ENCODE assay signal across 8 mouse cellular contexts in genomic region chr19:4397798-4398629, GRCm38 (mm10). TPM values are rescaled to one million over a fixed set of nuclear protein-coding genes. Genes with fewer than 3 reads are reported as not detected.
DNase-seq lines count a peak whose midpoint lies in the region; ATAC-seq and TF ChIP-seq lines count a peak whose summit lies in the region.

Gene Kdm2a, minus strand, starts transcription at chr19:4398285.

- WGBS in hindbrain, embryonic 10.5 days = 1% methylated on average over 82 of the region's 82 CpGs
- 3% methylated on average over 74 of the region's 82 CpGs for WGBS in lung, postnatal 0 days

- H3K9ac ChIP-seq in ES-E14 (ENCODE audit: insufficient read depth, low read depth, low read length, poor library complexity, severe bottlenecking) = peak within 1 kb of the TSS; percentile 66
- H3K9ac ChIP-seq in lung, postnatal 0 days (replicated peaks; ENCODE audit: low read depth) = peak within 1 kb of the TSS; percentile 76

- TF ChIP-seq EP300 in lung, postnatal 0 days (IDR thresholded peaks at IDR 0.05) = no peak

- peaks cover 0 to 2% of the 10 kb centered on the region in 2 experiments; a peak in 1 of 4 replicates for H3K4me1 ChIP-seq in ES-E14 (ENCODE audit: control insufficient read depth in 2 of 2, insufficient read depth in 2 of 2, low read length in 2 of 2, poor library complexity in 1 of 2)
- peaks cover 37% of the 10 kb centered on the region for H3K4me1 ChIP-seq in hindbrain, embryonic 10.5 days (replicated peaks)
- H3K4me1 ChIP-seq in lung, postnatal 0 days (ENCODE audit: insufficient read depth, low read depth, low read length) = peaks cover 8% of the 10 kb centered on the region; the same call in 1 of the 2 replicates

- in situ Hi-C loops in ES-E14 (cut with MboI; ENCODE audit: low sequenced_read_pairs in 2 of 2, unreplicated experiment in 2 of 2) = no loop called here

- peak within 1 kb of the TSS; percentile 96 to 100 for H3K4me3 ChIP-seq in ES-E14 (ENCODE audit: insufficient read depth in 1 of 2, low read depth in 1 of 2, low read length in 2 of 2, poor library complexity in 1 of 2, severe bottlenecking in 1 of 2)
- peak within 1 kb of the TSS; percentile 96 for H3K4me3 ChIP-seq in hindbrain, embryonic 10.5 days
- peak within 1 kb of the TSS; percentile 97 for H3K4me3 ChIP-seq in lung, postnatal 0 days (ENCODE audit: low read depth, low read length)

- H3K9me3 ChIP-seq in ES-E14 (ENCODE audit: control insufficient read depth, insufficient read depth, low read depth, low read length) = no peaks in the 10 kb centered on the region
- no peaks in the 10 kb centered on the region for H3K9me3 ChIP-seq in hindbrain, embryonic 10.5 days
- no peaks in the 10 kb centered on the region for H3K9me3 ChIP-seq in lung, postnatal 0 days (ENCODE audit: low read length)

- TF ChIP-seq CTCF in lung, postnatal 0 days (IDR thresholded peaks at IDR 0.05) = no peak

- H3K4me2 ChIP-seq in lung, postnatal 0 days (replicated peaks; ENCODE audit: low read depth, low read length) = peak within 1 kb of the TSS; percentile 97

- H3K36me3 ChIP-seq in ES-E14 (ENCODE audit: control insufficient read depth, insufficient read depth, low read length, poor library complexity, severe bottlenecking) = no peaks in the 10 kb centered on the region
- H3K36me3 ChIP-seq in hindbrain, embryonic 10.5 days = peaks cover 11% of the 10 kb centered on the region; the same call in 1 of the 2 replicates
- H3K36me3 ChIP-seq in lung, postnatal 0 days (ENCODE audit: insufficient read depth, low read length) = no peaks in the 10 kb centered on the region

- H3K27me3 ChIP-seq in hindbrain, embryonic 10.5 days (ENCODE audit: insufficient read depth, poor library complexity, severe bottlenecking) = peaks cover 11% of the 10 kb centered on the region
- H3K27me3 ChIP-seq in lung, postnatal 0 days (replicated peaks; ENCODE audit: insufficient read depth, low read length) = no peaks in the 10 kb centered on the region

- DNase-seq in ES-E14 (ENCODE audit: low read depth, low spot score) = no peak
- DNase-seq in cerebellum, adult 9-10 months = peak; percentile 81
- peak; percentile 65 to 69 for DNase-seq in frontal cortex, postnatal 10 days (ENCODE audit: low spot score in 2 of 2)
- DNase-seq in hindbrain, embryonic 10.5 days (ENCODE audit: low spot score) = peak; percentile 52
- DNase-seq in layer of hippocampus, postnatal 10 days (ENCODE audit: low spot score in 2 of 2) = peak; percentile 68 to 74
- DNase-seq in lung, postnatal 0 days (ENCODE audit: low spot score) = peak; percentile 61
- peak; percentile 74 for DNase-seq in ovary, postnatal 10 days (ENCODE audit: low spot score)
- DNase-seq in thymus, postnatal 25 days = peak; percentile 70

- peak; percentile 4 for ATAC-seq in lung, postnatal 0 days

- peak within 1 kb of the TSS; percentile 83 for H3K27ac ChIP-seq in ES-E14 (ENCODE audit: insufficient read depth, low read depth, low read length, poor library complexity, severe bottlenecking)
- H3K27ac ChIP-seq in hindbrain, embryonic 10.5 days = peak within 1 kb of the TSS; percentile 99
- H3K27ac ChIP-seq in lung, postnatal 0 days (ENCODE audit: low read length) = peak within 1 kb of the TSS; percentile 89

TF ChIP-seq in ES-E14, 5 proteins besides CTCF, POLR2A, EP300 and RAD21:
- TF ChIP-seq CHD2 (IDR thresholded peaks at IDR 0.05; ENCODE audit: low read depth, low read length) (no peak), HCFC1 (IDR thresholded peaks at IDR 0.05; ENCODE audit: borderline replicate concordance, insufficient read depth, low read length) (no peak), MAFK (IDR thresholded peaks at IDR 0.05; ENCODE audit: insufficient read depth, low read depth, low read length) (no peak), ZNF384 (IDR thresholded peaks at IDR 0.05; ENCODE audit: low read depth, low read length) (no peak), ZC3H11A (IDR thresholded peaks at IDR 0.05; ENCODE audit: borderline replicate concordance, low read depth, low read length) (no peak)
TF ChIP-seq in ES-E14: peak in this region for 0.

RNA-seq across cellular contexts. Expression of gene Kdm2a, which starts in this region (rescaled TPM):
- 45.6 and 51.5 TPM in 2 replicates for total RNA-seq in ES-E14 (2012; rRNA removed)
- polyA plus RNA-seq in hindbrain, embryonic 10.5 days (2016; fragmentation: Nextera tagmentation; extraction: Ambion mirVana) = 51.6 and 53.9 TPM in 2 replicates
- 10 to 100 TPM; 70.1 to 71.5 TPM for total RNA-seq in layer of hippocampus, postnatal 10 days (2021)
- polyA plus RNA-seq in lung, postnatal 0 days (2015; fragmentation: Nextera tagmentation; extraction: Ambion mirVana) = 16.5 and 18.5 TPM in 2 replicates
